Mouse (Mus musculus) cerebellum, adult 2 months (tissue): ENCODE results near the gene Sox15.

Experiments
- CTCF ChIP-seq: fragments of 200-500 bp; IDR thresholded peaks from 2 replicates; pipeline ENCODE4 v1.5.1; 2011; ENCODE audit warnings: low read depth, mild to moderate bottlenecking, control low read depth, low read length, moderate library complexity, borderline replicate concordance; ENCODE audit not compliant: insufficient read depth
- POLR2A ChIP-seq: fragments of 200-500 bp; IDR thresholded peaks from 2 replicates; pipeline ENCODE4 v1.6.1; 2011; ENCODE audit warnings: low read length, control low read depth, borderline replicate concordance; ENCODE audit not compliant: insufficient read depth

- TF ChIP-seq CTCF, result no peak
- no peak for TF ChIP-seq POLR2A
Observed at GRCm38 (mm10) chr11:69606832-69607231, 48.3 kb upstream of the Sox15 start.
